Mouse (Mus musculus): Measurements from ENCODE around the gene Erich3.

DNA sequence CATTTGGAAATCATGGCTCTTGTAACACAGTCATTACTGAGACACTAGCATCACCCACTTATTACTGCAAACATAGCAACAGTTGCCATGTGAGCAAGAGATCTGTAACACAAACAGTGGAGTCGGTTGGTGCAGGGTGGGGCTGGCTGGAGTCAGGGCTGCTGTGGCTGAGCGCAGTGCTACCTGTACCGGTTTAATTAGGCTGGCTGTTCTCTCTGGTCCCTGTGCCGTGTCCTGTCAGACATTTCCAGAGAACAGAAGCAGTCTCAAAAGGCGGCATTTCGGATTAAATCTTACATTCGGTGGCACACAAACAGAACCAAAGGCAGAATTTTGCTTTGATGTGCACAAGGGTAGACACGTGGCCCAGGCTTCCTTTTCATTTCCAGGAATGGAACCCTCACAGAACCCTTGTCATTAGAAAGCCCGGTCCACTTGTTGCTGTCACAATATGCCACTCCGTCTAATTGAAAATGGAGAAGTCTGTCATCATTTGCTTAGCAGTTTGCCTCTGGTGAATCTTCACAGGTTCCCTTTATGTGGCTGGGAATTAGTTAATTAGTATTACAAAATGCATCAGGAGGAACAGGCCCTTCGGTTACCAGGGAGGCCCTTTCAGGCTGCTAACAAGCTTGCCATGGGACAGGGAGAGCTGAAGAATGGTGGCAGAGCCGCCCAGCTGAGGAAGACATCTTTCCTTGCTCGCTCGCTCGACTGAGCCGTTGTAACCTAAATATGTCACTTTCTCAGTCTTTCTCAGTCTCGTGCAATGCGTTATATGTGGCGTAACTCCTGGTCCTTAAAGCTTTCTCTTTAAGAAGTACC, 153.4 kb downstream of the Erich3 start:
- TF ChIP-seq CTCF (IDR thresholded peaks at IDR 0.05; ENCODE audit: borderline replicate concordance, control insufficient read depth, extremely low read depth, insufficient read depth, low read length, poor library complexity) (no peak), POLR2A (IDR thresholded peaks at IDR 0.05; ENCODE audit: control insufficient read depth, extremely low read depth, insufficient read depth, low read length, poor library complexity) (no peak)
